Mouse (Mus musculus) megakaryocyte, embryonic 14.5 days (primary cell): Measurements from ENCODE around the gene Usp24.

Source experiments
- FLI1 ChIP-seq: IDR thresholded peaks from 2 replicates; pipeline ENCODE4 v1.6.1; 2012; ENCODE audit warnings: low read length, inconsistent platforms, mixed read lengths
- GATA1 ChIP-seq: IDR thresholded peaks from 3 replicates; pipeline ENCODE4 v1.6.1; 2012; ENCODE audit warnings: mixed read lengths, low read length, inconsistent platforms, borderline replicate concordance

DNA sequence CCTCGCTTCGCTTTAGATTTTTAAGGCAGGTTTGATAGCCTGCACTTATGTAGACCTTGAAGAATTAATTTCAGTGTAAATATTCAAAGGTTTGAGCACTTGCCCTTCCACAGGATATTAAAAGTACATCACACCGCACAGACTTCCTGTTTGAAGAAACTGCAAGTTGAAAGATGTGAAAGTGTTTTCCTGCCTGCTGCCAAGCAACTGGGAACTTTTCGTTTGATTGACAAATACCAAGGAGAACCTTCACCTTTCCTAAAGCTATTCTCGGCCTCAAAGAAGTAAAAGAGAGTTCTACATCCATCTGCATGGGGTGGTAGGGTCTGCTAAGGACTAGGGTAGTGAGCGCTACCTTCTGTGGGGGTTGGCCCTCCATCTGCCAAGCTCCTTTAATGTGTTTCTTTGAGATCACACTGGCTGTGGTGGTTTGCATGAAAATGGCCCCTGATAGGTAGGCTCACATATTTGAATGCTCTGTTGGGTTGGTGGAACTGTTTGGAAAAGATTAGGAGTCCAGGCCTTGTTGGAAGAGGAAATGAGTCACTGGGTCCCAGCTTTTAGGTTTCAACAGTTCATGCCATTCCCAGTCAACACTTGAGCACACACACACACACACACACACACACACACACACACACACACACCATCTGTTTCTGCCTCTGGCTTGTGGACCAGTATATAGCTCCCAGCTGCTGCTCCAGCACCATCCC is 22.5 kb upstream of the Usp24 start:
- TF ChIP-seq GATA1 (no peak), FLI1 (no peak)
